Mouse (Mus musculus) limb, embryonic 13.5 days (tissue): ENCODE results near the gene Vmn2r88. TPM values are rescaled to one million over a fixed set of nuclear protein-coding genes. Genes with fewer than 3 reads are reported as not detected.

ENCODE experiments used
- polyA plus RNA-seq: library from polyadenylated mRNA; unstranded; fragments of >200 nt; fragmentation: Nextera tagmentation; extraction: Ambion mirVana; gene quantifications from 2 replicates; pipeline ENCODE4 v1.2.1, GENCODE M21; 2015

Gene Vmn2r88
- polyA plus RNA-seq, 1 experiment from 2014 or later, result not detected

Other genes with a start within 250 kb of the Vmn2r88 start
- gene Rnase2b, start 248.6 kb upstream of the Vmn2r88 start, polyA plus RNA-seq, result not detected in 2 replicates
- gene Ang2, start 211.7 kb upstream of the Vmn2r88 start, polyA plus RNA-seq, result not detected in 2 replicates
- not detected in 2 replicates for gene Ear14, start 207.4 kb upstream of the Vmn2r88 start, polyA plus RNA-seq
- gene Rnase2a, start 154.7 kb upstream of the Vmn2r88 start, polyA plus RNA-seq, result not detected in 2 replicates
- gene Gm7247, start 49.1 kb upstream of the Vmn2r88 start, polyA plus RNA-seq, result not detected in 2 replicates
- not detected in 2 replicates for gene Vmn2r89, start 41.0 kb downstream of the Vmn2r88 start, polyA plus RNA-seq
- gene Gm5622, start 142.0 kb downstream of the Vmn2r88 start, polyA plus RNA-seq, result not detected in 2 replicates
- not detected in 2 replicates for gene Gm17175, start 163.2 kb downstream of the Vmn2r88 start, polyA plus RNA-seq
- not detected in 2 replicates for gene Gm17174, start 181.3 kb downstream of the Vmn2r88 start, polyA plus RNA-seq
- gene Gm17078, start 200.5 kb downstream of the Vmn2r88 start, polyA plus RNA-seq, result not detected in 2 replicates
- gene Gm4181, start 224.8 kb downstream of the Vmn2r88 start, polyA plus RNA-seq, result not detected in 2 replicates